Mouse (Mus musculus) lung, postnatal 10 days (tissue): ENCODE results near the gene Tdrd3.

Source experiments
- DNase-seq: peaks from one replicate; pipeline ENCODE4 v3.0.0; 2021

The Tdrd3 gene

DNA sequence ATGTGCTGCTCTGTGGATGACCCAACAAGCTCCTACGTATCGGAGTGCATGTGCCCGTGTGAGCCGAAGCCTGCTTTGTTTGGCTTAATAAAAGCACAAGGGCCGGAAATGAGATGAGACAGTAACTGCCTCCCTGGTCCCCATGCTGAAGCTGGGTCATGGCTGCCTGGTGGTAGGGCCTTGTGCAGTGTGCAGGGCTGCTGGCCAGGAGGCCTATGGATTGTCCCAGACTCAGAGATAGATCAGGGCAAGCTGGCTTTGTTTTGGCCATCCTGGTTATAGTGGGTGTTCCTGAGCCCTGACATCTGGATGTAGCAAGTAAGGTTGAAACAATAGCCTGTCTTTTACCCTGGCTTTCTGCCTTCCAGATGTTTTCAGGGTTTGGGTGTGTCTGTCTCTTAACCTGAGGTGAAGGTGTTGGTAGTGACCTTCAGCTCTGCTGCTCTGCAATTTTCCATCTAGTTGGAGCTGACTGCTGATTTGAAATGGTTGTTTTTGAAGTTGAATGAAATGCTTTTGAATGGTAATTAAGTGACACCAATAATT lies 39.3 kb downstream of the Tdrd3 start:
- DNase-seq = no peak

DNA sequence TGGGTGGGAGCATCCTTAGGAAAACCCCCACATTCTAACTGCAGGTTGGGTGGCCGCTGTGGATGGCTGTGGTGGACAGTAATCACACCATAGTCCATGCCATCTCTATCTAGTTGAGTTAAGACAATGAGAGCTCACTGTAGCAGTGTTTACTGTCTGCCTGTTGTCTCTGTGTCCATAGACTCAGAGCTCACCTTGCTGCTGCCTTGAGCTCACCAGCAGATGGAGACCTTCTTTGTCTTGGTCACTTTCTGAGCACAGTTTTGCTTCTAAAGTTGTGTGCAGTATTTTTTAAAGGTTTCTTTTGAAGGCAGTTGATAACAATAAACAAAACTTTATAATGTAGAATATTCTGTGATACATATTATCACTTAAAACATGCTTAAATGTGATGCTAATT lies 43.3 kb downstream of the Tdrd3 start:
- DNase-seq = no peak

- no peak for DNase-seq
Observed at GRCm38 (mm10) chr14:87461543-87461942, 45.1 kb downstream of the Tdrd3 start.

- DNase-seq = peak; percentile 83
Observed at GRCm38 (mm10) chr14:87463963-87464654, 47.7 kb downstream of the Tdrd3 start.

- no peak for DNase-seq
Observed at GRCm38 (mm10) chr14:87464655-87465054, 48.2 kb downstream of the Tdrd3 start.

DNA sequence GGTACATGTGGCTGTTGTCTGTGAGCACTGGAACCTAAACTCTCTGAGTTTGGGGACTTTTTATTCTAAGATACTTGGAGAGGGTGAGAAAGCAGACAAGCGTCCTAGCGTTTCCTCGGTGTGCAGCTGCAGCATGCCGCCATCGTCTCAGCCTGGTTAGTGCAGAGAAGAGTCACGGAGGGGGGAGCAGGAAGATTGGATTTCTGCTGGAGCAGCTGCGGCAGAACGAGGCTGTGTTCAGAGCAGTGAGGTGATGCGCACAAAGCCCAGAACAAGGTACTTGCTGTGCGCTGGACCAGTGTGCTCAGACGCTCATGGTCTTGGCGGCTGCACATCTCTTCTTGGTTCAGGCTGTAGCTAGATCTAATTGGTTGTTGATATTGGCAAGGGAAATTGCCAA lies 51.1 kb downstream of the Tdrd3 start:
- DNase-seq = no peak

GRCm38 (mm10) chr14:87471521-87471920 lies 55.1 kb downstream of the Tdrd3 start:
- no peak for DNase-seq

DNA sequence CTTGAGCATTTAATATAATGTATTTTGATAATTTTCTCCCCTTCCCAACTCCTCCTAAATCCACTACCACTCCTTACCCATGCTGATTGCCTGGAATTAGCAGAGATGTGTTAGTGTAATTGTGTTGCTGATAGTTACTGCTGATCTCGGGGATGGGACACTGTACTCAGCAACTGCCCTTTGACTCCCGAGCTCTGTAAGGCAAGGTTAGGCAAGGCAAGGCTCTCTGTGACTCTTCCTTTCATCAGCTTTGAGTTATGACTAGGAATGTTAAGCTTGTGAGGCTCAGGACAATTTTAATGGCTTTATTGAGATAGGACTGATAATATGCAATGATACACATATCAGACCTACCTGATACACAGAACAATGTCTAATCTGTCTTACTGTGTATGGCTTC lies 56.3 kb downstream of the Tdrd3 start:
- no peak for DNase-seq

DNA sequence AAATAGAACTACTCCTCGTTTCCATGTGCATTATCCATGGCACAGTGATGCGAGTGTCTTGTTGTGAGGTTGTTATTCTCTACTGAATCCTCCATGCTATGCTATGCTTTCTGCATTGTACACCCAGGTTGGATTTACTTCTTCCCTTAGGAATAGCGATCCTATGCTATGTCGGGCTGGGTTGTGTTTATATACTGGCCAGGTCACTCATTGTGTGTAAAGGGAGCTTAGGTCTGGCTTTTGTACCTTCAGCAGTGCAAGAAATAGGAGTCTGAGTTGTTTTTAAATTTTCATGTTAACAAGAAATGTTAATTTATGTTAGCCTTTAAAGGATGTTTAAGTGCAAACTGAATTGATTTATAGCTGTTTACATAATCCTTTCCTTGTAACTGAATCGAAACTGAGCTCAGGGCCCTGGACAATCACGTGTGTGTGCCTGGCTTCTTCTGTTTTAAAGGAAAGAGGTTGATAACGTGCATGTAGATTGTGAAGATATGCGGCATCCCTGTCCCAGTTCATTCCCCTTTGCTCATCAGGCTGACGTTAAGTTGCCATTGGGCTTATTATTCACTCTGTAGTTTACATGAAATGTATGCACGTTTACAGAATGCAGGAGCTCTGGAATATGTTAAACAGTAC lies 59.4 kb downstream of the Tdrd3 start:
- no peak for DNase-seq

- no peak for DNase-seq
Observed at GRCm38 (mm10) chr14:87478339-87478951, 62.0 kb downstream of the Tdrd3 start.

DNA sequence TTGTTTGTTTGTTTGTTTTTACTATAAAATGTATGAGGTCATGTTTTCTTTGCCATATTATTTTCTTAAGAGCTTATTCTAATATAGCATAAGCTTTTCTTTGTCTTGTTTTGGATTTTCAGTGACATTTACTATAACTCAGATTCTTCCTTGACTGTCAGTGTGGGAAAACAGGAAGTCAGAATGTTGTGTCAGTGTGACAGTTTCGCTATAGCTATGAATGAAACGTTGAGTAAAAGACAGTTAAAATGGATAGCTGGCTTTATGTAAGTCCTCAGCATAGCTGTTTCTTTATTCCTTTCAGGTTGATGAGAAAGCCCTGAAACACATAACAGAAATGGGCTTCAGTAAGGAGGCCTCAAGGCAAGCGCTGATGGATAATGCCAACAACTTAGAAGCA lies 69.4 kb downstream of the Tdrd3 start:
- no peak for DNase-seq

DNA sequence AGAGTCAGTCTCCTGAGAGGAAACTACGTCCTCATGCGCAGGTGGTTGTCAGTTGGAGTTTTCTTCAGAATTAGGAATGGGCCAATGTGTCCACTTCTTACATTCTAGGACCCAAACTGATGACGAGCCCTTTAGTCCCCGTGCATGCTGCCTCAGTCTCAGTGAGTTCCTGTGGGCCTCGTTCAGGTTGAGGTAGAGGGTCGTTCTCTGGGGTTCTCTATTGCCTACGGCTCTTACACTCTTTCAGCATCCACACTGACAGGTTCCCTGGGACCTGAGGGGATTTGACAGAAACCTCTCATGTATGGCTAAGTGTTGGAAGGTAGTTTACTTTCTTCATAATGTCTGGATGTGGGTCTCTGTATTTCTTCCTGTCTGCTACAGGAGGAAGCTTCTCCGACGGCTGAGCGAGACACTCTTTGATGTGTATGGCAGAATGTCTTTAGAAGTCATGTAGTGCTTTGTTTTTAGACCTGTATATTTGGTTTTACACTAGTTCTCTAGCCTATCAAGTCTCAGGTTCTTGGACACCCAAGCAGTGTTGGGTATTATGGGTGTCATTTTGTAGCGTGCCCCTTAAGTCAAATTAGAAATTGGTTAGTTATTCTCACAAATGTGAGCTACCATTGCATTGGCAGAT lies 81.6 kb downstream of the Tdrd3 start:
- DNase-seq = no peak

DNA sequence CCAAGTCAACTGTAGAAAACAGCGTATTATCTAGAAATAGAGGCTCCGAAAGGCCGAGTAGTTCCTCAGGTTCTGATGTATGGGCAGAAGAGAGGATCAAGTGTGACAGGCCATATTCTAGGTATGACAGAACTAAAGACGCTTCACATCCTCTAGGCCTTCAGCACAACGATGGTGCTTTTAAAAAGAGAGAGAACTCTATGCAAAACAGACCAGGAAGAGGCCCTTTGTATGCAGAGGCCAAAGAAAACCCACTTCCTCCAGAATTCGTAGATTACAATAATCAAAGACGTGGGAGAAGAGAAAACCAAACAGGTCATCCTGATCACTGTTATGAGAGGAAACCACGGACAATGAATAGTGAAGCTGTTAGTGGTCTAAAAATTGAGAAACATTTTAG lies 89.5 kb downstream of the Tdrd3 start:
- DNase-seq = no peak

DNA sequence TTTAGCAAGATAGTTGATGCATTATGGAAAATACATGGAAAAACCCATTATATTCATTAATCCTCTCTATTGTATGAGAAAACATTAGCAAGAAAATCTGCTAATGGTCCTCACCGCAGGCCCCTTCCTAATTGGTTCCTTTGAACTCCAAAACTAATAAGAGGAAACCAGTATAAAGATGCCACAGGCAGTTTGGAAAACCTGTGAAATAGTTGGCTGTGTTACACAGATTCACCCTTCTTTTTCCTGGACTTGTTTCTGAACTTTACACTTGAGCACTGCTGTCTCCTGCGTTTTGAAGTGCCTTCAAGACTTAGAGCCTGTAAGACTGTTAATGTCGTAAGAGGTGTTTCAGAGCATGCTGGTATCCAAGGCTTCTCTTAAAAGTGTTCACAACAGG lies 98.8 kb downstream of the Tdrd3 start:
- no peak for DNase-seq

DNA sequence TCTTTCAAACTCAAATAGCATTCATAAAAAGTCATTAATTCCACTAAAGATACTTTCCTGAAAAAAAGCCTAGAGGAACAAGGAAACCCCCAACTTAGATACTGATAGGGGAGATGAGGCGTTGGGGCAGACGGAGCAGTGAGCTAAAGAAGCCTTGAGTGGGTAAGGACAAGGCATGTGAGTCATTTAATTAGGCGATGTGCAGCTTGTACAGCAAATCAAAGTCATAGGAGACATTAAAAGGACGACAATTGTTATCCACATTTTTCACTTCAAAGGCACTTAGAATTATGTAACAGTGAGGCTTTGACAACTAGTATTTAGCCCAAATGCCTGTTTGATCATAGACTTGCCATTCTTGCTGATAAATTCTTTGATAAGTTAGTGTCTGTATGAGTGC lies 100.9 kb downstream of the Tdrd3 start:
- DNase-seq = no peak

DNA sequence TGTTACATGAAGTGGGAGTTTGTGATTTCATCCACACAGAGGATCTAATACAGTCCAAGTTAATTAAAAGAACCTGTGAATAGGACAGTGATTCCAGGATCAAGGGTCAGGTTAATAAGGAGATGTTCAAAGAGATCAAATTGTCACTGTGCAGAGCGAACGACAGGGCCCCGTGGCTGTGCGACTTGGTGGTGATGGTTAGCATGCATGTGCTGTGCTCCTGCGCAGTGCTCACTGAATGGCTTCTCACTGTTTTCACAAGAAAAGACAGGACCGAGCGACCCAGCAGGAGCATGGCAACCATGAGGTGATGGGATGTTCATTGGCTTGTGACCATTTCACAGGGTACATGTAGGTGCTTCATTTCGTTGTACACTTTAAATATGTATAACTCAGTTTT lies 115.4 kb downstream of the Tdrd3 start:
- no peak for DNase-seq

- no peak for DNase-seq
Observed at GRCm38 (mm10) chr14:87537127-87537819, 120.8 kb downstream of the Tdrd3 start.

GRCm38 (mm10) chr14:87549986-87550385 lies 133.5 kb downstream of the Tdrd3 start:
- DNase-seq = no peak

- DNase-seq = no peak
Observed at GRCm38 (mm10) chr14:87552211-87552610, 135.8 kb downstream of the Tdrd3 start.

DNA sequence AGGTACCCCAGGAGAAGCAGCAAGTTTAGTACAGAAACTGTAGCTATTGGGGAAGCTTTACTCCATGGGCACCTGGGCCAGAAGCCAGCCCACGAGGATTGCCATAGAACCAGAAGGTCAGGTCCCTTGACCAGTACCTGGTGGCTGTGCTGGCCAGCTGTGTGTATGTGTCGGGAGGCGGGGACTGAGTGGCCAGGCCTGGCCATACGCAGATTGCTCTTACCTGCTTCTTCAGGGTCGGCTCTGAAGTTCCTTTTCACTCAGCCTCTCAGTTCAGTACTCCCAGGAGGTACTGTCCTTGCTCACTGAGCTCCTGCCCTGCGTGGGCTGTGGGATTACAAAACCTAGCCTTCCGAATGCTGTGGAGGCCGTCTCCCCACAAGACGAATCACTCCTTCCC lies 147.4 kb downstream of the Tdrd3 start:
- no peak for DNase-seq

DNA sequence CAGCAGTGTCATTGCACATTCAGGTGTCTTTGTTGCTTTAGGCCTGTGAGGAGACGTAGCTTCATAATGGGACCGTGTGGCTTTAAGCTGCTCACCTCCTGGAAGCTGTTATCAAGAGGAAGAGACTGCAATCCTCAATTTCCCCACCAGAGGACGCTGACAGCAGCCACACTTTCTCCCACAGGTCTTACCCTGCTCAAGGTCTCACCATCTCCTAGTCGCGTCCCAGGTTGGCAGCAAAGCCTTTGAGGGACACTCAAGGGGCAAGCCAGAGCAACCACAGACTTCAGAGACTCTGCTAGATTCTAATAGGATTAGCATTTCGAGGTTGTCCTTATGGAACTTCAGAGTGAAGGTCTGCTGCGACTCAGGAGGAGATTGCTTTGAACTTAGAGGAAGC lies 149.8 kb downstream of the Tdrd3 start:
- peak; percentile 22 for DNase-seq

DNA sequence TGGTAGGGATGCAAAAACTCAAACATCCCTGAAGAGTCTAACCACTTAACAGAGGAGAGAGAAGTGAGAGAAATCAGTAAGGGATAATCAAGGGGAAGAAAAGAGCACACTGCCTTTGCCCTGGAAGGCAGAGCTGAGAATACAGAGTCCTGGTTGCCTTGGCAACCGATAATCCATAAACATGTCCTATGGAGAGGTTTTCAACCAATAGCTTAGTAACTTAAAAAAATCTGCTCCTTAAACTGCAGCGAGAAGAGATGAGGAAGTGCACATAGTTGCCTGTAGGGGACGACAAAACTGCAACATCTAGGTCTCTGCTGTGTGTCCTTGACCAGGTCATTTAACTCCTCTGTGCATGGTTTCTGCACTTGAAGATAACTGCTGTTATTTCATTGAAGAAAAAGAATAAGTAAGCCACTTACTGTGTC lies 150.6 kb downstream of the Tdrd3 start:
- DNase-seq = peak; percentile 23
